Mouse (Mus musculus) heart, adult 18-20 months (tissue): ENCODE measurements at regions not wholly inside any gene's neighbourhood (a gene's known extent, or its start where the extent isn't known, plus 50 kb on each side); places are given as distances from the start of the nearest gene placed in this dataset.
"Not testable (repeated sequence)": the region's sequence is repeated elsewhere in the genome, so short reads cannot be mapped to it uniquely, and the experiment has no call there.

Experiments
- DNase-seq, 2 experiments: peaks; one replicate each; pipeline ENCODE4 v3.0.0; 2021 to 2022; ENCODE audit warnings: mixed read lengths in 1 of 2

GRCm38 (mm10) chr10:19297669-19298068 is 58.7 kb upstream of the Olig3 start:
- peak in 1 of 2 experiments; percentile 42 for DNase-seq

- no peak for DNase-seq
Observed at GRCm38 (mm10) chr10:19295388-19296013, 60.8 kb upstream of the Olig3 start.

- DNase-seq = no peak
Observed at GRCm38 (mm10) chr10:19291474-19291873, 64.9 kb upstream of the Olig3 start.

- not testable (repeated sequence) for DNase-seq
Observed at GRCm38 (mm10) chr10:19291039-19291438, 65.3 kb upstream of the Olig3 start.

- no peak for DNase-seq
Observed at GRCm38 (mm10) chr10:19282166-19282565, 74.2 kb upstream of the Olig3 start.

GRCm38 (mm10) chr10:19281021-19281420 is 75.3 kb upstream of the Olig3 start:
- DNase-seq = no peak

- no peak for DNase-seq
Observed at GRCm38 (mm10) chr10:19278189-19278842, 78.0 kb upstream of the Olig3 start.

- no peak for DNase-seq
Observed at GRCm38 (mm10) chr10:19277103-19277827, 79.1 kb upstream of the Olig3 start.

GRCm38 (mm10) chr10:19274985-19275384 is 81.3 kb upstream of the Olig3 start:
- no peak for DNase-seq

GRCm38 (mm10) chr10:19269418-19269817 is 86.9 kb upstream of the Olig3 start:
- DNase-seq = no peak

GRCm38 (mm10) chr10:19268051-19268450 is 88.3 kb upstream of the Olig3 start:
- DNase-seq = no peak

GRCm38 (mm10) chr10:19240102-19240759 is 116.1 kb upstream of the Olig3 start:
- peak; percentile 31 to 75 for DNase-seq

GRCm38 (mm10) chr10:19216240-19216639 is 140.1 kb upstream of the Olig3 start:
- DNase-seq = no peak

GRCm38 (mm10) chr10:19209751-19210150 is 146.6 kb upstream of the Olig3 start:
- DNase-seq = no peak

GRCm38 (mm10) chr10:19208101-19208722 is 148.1 kb upstream of the Olig3 start:
- no peak for DNase-seq

GRCm38 (mm10) chr10:19207505-19207904 is 148.8 kb upstream of the Olig3 start:
- DNase-seq = no peak

GRCm38 (mm10) chr10:19200311-19200710 is 156.0 kb upstream of the Olig3 start:
- DNase-seq = no peak

- no peak for DNase-seq
Observed at GRCm38 (mm10) chr10:19195676-19196075, 160.7 kb upstream of the Olig3 start.

GRCm38 (mm10) chr10:19194646-19195045 is 161.7 kb upstream of the Olig3 start:
- DNase-seq = no peak

- no peak for DNase-seq
Observed at GRCm38 (mm10) chr10:19192971-19193758, 163.2 kb upstream of the Olig3 start.

- peak; percentile 21 to 31 for DNase-seq
Observed at GRCm38 (mm10) chr10:19192221-19192620, 164.1 kb upstream of the Olig3 start.
